ENCODE assay signal across 6 mouse cellular contexts in genomic region chr14:8459759-8460158, GRCm38 (mm10).
"Had no signal": no experiment of that assay in that cellular context is flagged by ENCODE, and none has a peak within 500 bp of the region (broad histone marks: within the 10 kb centered on the region; RNA-seq: fewer than 3 reads in every experiment).

No protein-coding gene starts in this region.

- H3K9me3 ChIP-seq: limb, embryonic 15.5 days; liver, embryonic 12.5 days; midbrain, embryonic 15.5 days; neural tube, embryonic 13.5 days had no signal

- ATAC-seq: liver, embryonic 12.5 days had no signal

- H3K27ac ChIP-seq: limb, embryonic 15.5 days; liver, embryonic 12.5 days; midbrain, embryonic 15.5 days; neural tube, embryonic 13.5 days; stomach, postnatal 0 days had no signal

- H3K27me3 ChIP-seq: limb, embryonic 15.5 days; liver, embryonic 12.5 days; midbrain, embryonic 15.5 days; neural tube, embryonic 13.5 days had no signal

- H3K4me3 ChIP-seq: limb, embryonic 15.5 days; liver, embryonic 12.5 days; midbrain, embryonic 15.5 days; neural tube, embryonic 13.5 days had no signal

- H3K4me1 ChIP-seq: liver, embryonic 12.5 days; midbrain, embryonic 15.5 days had no signal

- H3K36me3 ChIP-seq: limb, embryonic 15.5 days; liver, embryonic 12.5 days; midbrain, embryonic 15.5 days; neural tube, embryonic 13.5 days had no signal

- DNase-seq: thymus, adult 18-20 months had no signal
